Mouse (Mus musculus): ENCODE measurements around the gene Syngr1.

Gene Syngr1

GRCm38 (mm10) chr15:80147090-80147489 lies 56.0 kb downstream of the Syngr1 start:
- no peak for DNase-seq (ENCODE audit: low spot score)

- no peak for DNase-seq (ENCODE audit: low spot score)
Observed at GRCm38 (mm10) chr15:80147511-80147910, 56.4 kb downstream of the Syngr1 start.

GRCm38 (mm10) chr15:80148565-80148964 lies 57.4 kb downstream of the Syngr1 start:
- DNase-seq (ENCODE audit: low spot score): no peak

GRCm38 (mm10) chr15:80149517-80149916 lies 58.4 kb downstream of the Syngr1 start:
- no peak for DNase-seq (ENCODE audit: low spot score)

GRCm38 (mm10) chr15:80152663-80153062 lies 61.5 kb downstream of the Syngr1 start:
- DNase-seq (ENCODE audit: low spot score): no peak

GRCm38 (mm10) chr15:80153757-80154156 lies 62.6 kb downstream of the Syngr1 start:
- no peak for DNase-seq (ENCODE audit: low spot score)

- no peak for DNase-seq (ENCODE audit: low spot score)
Observed at GRCm38 (mm10) chr15:80155707-80156106, 64.6 kb downstream of the Syngr1 start.

- DNase-seq (ENCODE audit: low spot score): no peak
Observed at GRCm38 (mm10) chr15:80157197-80157943, 66.2 kb downstream of the Syngr1 start.

GRCm38 (mm10) chr15:80158001-80158706 lies 67.0 kb downstream of the Syngr1 start:
- DNase-seq (ENCODE audit: low spot score): no peak

GRCm38 (mm10) chr15:80158707-80159090 lies 67.6 kb downstream of the Syngr1 start:
- DNase-seq (ENCODE audit: low spot score): no peak

- no peak for DNase-seq (ENCODE audit: low spot score)
Observed at GRCm38 (mm10) chr15:80159286-80159901, 68.3 kb downstream of the Syngr1 start.

- no peak for DNase-seq (ENCODE audit: low spot score)
Observed at GRCm38 (mm10) chr15:80160223-80160622, 69.1 kb downstream of the Syngr1 start.

- DNase-seq (ENCODE audit: low spot score): no peak
Observed at GRCm38 (mm10) chr15:80160726-80161125, 69.6 kb downstream of the Syngr1 start.

GRCm38 (mm10) chr15:80161199-80161598 lies 70.1 kb downstream of the Syngr1 start:
- no peak for DNase-seq (ENCODE audit: low spot score)

- DNase-seq (ENCODE audit: low spot score): no peak
Observed at GRCm38 (mm10) chr15:80162401-80162964, 71.3 kb downstream of the Syngr1 start.

- peak; percentile 39 for DNase-seq (ENCODE audit: low spot score)
Observed at GRCm38 (mm10) chr15:80163274-80163673, 72.1 kb downstream of the Syngr1 start.

GRCm38 (mm10) chr15:80163716-80164115 lies 72.6 kb downstream of the Syngr1 start:
- no peak for DNase-seq (ENCODE audit: low spot score)

GRCm38 (mm10) chr15:80165396-80165795 lies 74.3 kb downstream of the Syngr1 start:
- DNase-seq (ENCODE audit: low spot score): no peak

Data from left cerebral cortex, adult 11 months (tissue).